Mouse (Mus musculus) midbrain, embryonic 13.5 days (tissue): Measurements from ENCODE around the gene C9orf72. TPM values are rescaled to one million over a fixed set of nuclear protein-coding genes. Genes with fewer than 3 reads are reported as not detected.

Source experiments
- ATAC-seq: fragments of 200-750 bp; cut with Nextera tagmentation; 2 replicates; pipeline ENCODE4 v1.8.0; 2017; ENCODE audit warnings: mild to moderate bottlenecking, moderate TSS enrichment, moderate library complexity
- H3K27ac ChIP-seq: fragments of 300-500 bp; sonication (generic); 2 replicates; pipeline ENCODE4 v1.5.1; 2015; ENCODE audit warnings: inconsistent platforms, mild to moderate bottlenecking, moderate library complexity
- H3K27me3 ChIP-seq: fragments of 300-500 bp; sonication (generic); 2 replicates; pipeline ENCODE4 v1.6.1; 2015; ENCODE audit warnings: mild to moderate bottlenecking, inconsistent platforms
- H3K36me3 ChIP-seq: fragments of 300-500 bp; sonication (generic); 2 replicates; pipeline ENCODE4 v1.6.1; 2015; ENCODE audit warnings: mild to moderate bottlenecking, inconsistent platforms
- H3K4me1 ChIP-seq: fragments of 300-500 bp; sonication (generic); replicated peaks from 2 replicates; pipeline ENCODE4 v1.6.1; 2015; ENCODE audit warnings: inconsistent platforms
- H3K4me2 ChIP-seq: fragments of 300-500 bp; sonication (generic); replicated peaks from 2 replicates; pipeline ENCODE4 v1.6.1; 2015; ENCODE audit warnings: moderate library complexity, mild to moderate bottlenecking, inconsistent platforms
- H3K4me3 ChIP-seq: fragments of 300-500 bp; sonication (generic); replicated peaks from 2 replicates; pipeline ENCODE4 v1.5.1; 2015; ENCODE audit warnings: mild to moderate bottlenecking, inconsistent platforms
- H3K9ac ChIP-seq: fragments of 300-500 bp; sonication (generic); replicated peaks from 2 replicates; pipeline ENCODE4 v1.6.1; 2015; ENCODE audit warnings: mild to moderate bottlenecking, inconsistent platforms
- H3K9me3 ChIP-seq: fragments of 300-500 bp; sonication (generic); 2 replicates; pipeline ENCODE4 v1.6.1; 2016; ENCODE audit warnings: mild to moderate bottlenecking, inconsistent platforms
- WGBS: fragments of 180-500 bp; shearing (Covaris S2); methylation state at CpG from one replicate; pipeline ENCODE4 v1.1.7; 2015; 5-methylcytosine and 5-hydroxymethylcytosine counted together
- polyA plus RNA-seq: library from polyadenylated mRNA; unstranded; fragments of >200 nt; fragmentation: Nextera tagmentation; extraction: Ambion mirVana; gene quantifications from 2 replicates; pipeline ENCODE4 v1.2.1, GENCODE M21; 2015

The C9orf72 gene
- polyA plus RNA-seq, 1 experiment from 2014 or later = 39.8 TPM

DNA sequence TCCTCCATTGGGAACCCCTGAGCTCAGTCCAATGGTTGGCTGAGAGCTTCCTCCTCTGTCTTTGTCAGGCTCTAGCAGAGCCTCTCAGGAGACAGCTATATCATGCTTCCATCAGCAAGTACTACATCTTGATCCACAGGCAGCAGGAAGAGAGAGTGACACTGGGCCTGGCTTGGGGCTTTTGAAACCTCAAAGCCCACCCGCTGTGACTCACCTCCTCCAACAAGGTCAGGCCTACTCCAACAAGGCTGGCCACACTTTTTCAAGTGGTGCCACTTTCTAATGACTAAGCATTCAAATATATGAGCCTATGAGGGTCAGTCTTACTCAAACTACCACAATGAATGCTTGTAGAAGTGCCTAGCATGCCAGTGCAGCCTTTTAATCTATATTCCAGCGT, 53.5 kb downstream of the C9orf72 start:
- Histone ChIP-seq H3K4me1 (no peaks in the 10 kb centered on the region), H3K4me2 (no peak overlapping the region), H3K9ac (no peak overlapping the region), H3K4me3 (no peak overlapping the region), H3K27ac (no peak overlapping the region), H3K36me3 (no peaks in the 10 kb centered on the region), H3K9me3 (no peaks in the 10 kb centered on the region), H3K27me3 (no peaks in the 10 kb centered on the region)
- ATAC-seq = no peak
- 91% methylated on average over 2 of the region's 2 CpGs for WGBS

DNA sequence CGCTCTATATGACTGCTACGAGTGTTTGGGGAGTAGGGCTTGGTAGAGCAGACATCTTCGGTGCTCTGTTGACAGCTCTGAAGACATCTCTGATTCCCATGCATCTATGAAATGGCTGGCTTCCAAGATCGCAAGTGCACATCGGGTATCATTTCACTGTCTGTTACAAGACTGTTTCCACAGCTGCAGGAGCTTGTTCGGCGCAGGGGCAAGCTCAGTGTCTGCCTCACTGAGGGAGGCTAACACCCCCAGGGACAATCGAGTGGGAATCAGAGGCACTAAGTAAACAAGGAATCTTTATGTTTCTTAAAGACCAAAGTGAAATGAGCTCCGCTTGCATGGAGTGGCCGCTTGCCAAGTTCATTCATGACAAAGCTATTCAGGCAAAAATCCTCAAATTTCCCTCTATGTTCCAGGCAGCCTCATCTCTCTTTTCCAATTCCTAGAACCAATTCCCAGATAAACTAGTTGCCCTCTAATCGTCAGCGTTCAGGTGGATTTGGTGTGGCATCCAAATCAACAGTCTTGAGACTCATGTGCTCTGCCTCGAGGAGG, 56.3 kb downstream of the C9orf72 start:
- Histone ChIP-seq H3K9me3 (no peaks in the 10 kb centered on the region), H3K9ac (no peak overlapping the region), H3K4me3 (no peak overlapping the region), H3K27ac (no peak overlapping the region), H3K27me3 (no peaks in the 10 kb centered on the region), H3K36me3 (no peaks in the 10 kb centered on the region), H3K4me2 (no peak overlapping the region), H3K4me1 (no peaks in the 10 kb centered on the region)
- ATAC-seq = no peak
- 79% methylated on average over 13 of the region's 13 CpGs for WGBS

DNA sequence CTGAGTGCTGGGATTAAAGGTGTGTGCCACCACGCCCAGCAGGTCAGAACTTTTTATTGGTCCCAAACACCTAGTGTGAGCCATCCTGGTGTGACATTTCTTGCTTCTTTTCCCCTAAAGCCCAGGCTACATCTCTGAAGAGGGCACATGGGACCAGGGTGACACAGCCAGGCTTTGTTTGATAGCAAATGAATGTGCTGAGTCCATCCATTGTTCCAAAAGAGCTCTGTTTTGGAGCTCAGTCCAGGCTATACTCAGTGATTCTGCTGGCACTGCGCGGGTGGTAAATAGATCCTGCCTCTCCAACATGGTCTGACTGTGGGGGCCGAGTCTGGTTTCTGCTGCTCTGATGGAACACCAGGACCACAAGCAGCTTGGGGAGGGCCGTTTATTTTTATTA, 58.1 kb downstream of the C9orf72 start:
- no peaks in the 10 kb centered on the region for H3K27me3 ChIP-seq
- no peaks in the 10 kb centered on the region for H3K36me3 ChIP-seq
- H3K9ac ChIP-seq = no peak overlapping the region
- no peak overlapping the region for H3K27ac ChIP-seq
- no peak for ATAC-seq
- H3K4me2 ChIP-seq = no peak overlapping the region
- 83% methylated on average over 5 of the region's 5 CpGs for WGBS
- no peaks in the 10 kb centered on the region for H3K9me3 ChIP-seq
- no peak overlapping the region for H3K4me3 ChIP-seq
- no peaks in the 10 kb centered on the region for H3K4me1 ChIP-seq

DNA sequence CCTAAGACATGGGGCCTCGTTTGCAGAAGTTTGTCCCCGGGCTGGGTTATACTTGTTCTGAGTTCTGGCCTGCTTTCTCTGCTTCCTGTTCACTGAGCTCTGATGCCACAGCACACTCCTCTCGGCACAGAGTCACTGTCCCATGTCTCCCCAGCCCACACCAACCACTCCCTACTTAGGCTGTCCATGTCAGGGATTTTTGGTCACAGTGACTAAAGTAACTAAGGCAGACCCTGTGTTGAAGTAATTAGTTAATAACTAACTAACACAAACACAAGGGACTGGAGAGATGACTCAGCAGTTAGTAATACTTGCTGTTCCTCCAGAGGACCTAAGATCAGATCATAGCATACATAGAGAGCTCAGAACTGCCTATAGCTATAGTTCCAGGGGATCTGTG, 60.0 kb downstream of the C9orf72 start:
- Histone ChIP-seq H3K9ac (no peak overlapping the region), H3K4me3 (no peak overlapping the region), H3K4me1 (no peaks in the 10 kb centered on the region), H3K27ac (no peak overlapping the region), H3K27me3 (no peaks in the 10 kb centered on the region), H3K9me3 (no peaks in the 10 kb centered on the region), H3K4me2 (no peak overlapping the region), H3K36me3 (no peaks in the 10 kb centered on the region)
- no peak for ATAC-seq
- WGBS = 88% methylated on average over 3 of the region's 3 CpGs

DNA sequence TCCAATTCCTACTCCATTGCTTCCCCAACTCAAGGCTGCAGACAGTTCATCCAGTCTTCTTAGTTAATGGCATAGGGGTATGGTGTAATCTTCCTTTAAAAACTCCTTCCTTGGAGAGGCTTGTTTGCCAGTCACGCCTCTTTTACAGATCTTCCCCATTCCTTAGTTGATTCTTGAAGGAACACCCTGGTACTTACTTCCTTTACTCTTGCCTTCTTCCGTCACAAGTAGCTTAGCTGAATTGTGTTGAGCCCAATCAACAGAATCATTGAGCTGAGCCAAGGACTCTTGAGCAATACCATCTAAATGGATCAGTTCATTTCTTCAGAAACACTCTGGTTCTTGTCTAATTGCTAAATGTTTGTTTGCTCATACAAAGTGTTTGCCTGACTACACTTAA, 60.7 kb downstream of the C9orf72 start:
- Histone ChIP-seq H3K36me3 (no peaks in the 10 kb centered on the region), H3K4me1 (no peaks in the 10 kb centered on the region), H3K27ac (no peak overlapping the region), H3K4me3 (no peak overlapping the region), H3K4me2 (no peak overlapping the region), H3K27me3 (no peaks in the 10 kb centered on the region), H3K9ac (no peak overlapping the region), H3K9me3 (no peaks in the 10 kb centered on the region)
- ATAC-seq = no peak
- WGBS = 88% methylated on average over 2 of the region's 2 CpGs

DNA sequence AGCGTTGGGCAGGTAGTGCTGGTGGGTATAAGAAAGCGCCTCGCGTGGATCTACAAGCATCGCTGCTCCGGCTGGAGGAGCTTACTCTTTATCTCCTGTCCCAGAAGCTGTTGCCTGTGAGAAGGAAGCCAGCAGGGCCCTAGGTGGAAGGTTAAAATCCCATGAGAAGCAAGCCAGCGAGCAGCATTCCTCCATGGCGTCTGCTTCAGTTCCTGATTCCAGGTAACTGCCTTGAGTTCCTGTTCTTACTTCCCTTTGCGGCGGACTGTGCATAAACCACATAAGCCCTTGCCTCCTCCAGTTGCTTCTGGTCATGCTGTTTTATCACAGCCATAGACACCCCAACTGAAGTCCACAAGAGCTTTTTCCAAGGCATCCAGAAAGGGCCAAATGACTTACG, 68.2 kb downstream of the C9orf72 start:
- H3K9ac ChIP-seq = no peak overlapping the region
- H3K27me3 ChIP-seq = no peaks in the 10 kb centered on the region
- H3K36me3 ChIP-seq = no peaks in the 10 kb centered on the region
- H3K27ac ChIP-seq = no peak overlapping the region
- H3K4me3 ChIP-seq = no peak overlapping the region
- WGBS = 70% methylated on average over 11 of the region's 11 CpGs
- no peaks in the 10 kb centered on the region for H3K9me3 ChIP-seq
- H3K4me1 ChIP-seq = peaks cover 16% of the 10 kb centered on the region
- no peak for ATAC-seq
- no peak overlapping the region for H3K4me2 ChIP-seq

DNA sequence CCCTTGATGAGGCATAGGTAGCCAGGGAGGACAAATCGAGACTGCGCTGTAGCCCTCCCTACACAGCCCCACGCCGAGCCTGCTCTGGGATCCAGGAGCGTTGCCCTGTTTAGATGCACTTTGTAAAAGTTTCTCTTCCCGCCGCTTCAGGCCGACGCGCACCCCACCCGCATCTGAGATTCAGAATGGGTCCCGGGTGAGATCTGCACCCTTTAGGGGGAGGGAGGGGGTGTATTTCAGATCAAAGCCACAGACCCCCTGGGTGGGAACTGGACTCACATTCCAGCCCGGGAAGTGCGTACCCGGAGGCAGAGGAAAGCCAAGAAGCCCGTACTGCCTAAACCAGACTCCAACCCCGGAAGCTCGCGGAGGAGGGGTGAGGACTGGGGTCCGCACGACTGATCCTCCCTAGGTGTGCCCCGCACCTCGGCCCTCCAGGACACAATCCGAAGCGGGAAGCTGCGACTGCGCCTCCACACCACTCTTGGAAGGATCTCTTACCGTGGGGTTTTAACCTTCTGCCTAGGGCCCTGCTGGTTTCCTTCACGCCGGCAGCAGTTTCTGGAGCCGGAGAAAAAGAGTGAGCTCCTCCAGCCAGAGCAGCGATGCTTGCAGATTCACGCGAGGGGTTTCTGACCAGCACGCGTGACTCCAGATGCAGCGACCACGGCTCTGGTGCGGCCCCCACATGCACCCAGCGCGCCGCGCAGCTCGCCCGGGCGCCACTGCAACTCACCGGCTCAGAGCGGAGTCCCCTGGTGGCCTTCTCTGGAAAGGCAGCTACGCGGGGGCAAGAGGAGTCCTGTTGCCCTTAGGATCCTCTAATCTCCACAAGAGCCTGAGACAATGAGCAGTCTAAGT, 69.0 kb downstream of the C9orf72 start, which contains the start of gene Mob3b:
Mob3b (minus strand) TSS at position 734 of the 861 bp plus-strand sequence.
- H3K27ac ChIP-seq = peak within 1 kb of the TSS; percentile 57; the same call in 1 of the 2 replicates
- H3K4me1 ChIP-seq = peaks cover 16% of the 10 kb centered on the region
- no peaks in the 10 kb centered on the region for H3K27me3 ChIP-seq
- peak; percentile 92 for ATAC-seq
- WGBS = under 1% methylated on average over 50 of the region's 50 CpGs
- H3K4me3 ChIP-seq = peak within 1 kb of the TSS; percentile 60
- peak within 1 kb of the TSS; percentile 79 for H3K9ac ChIP-seq
- no peaks in the 10 kb centered on the region for H3K9me3 ChIP-seq
- peak within 1 kb of the TSS; percentile 92 for H3K4me2 ChIP-seq
- H3K36me3 ChIP-seq = no peaks in the 10 kb centered on the region

DNA sequence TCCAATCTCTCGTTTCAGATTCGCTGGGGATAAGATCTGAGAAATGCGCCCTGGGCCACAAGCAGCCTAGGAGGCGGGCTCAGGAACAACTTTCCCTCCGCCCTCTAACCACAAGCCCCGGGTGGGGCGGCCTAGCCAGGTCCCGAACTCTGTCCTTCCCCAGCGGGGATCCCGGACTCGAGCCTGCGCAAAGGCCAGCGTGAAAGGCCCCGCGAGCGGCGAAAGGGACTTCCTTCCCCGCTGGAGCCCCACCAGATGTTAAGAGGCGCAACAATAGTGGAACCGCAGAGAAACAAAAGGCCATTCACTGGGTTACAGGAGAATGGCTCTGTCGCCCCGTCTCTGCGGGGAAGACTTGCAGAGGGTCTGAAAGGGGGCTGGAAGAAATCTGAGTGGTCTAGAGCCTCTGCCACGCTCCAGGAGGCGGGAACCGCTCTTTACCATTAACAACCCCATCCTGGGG, 69.8 kb downstream of the C9orf72 start:
- WGBS = under 1% methylated on average over 26 of the region's 26 CpGs
- ATAC-seq = peak; percentile 84
- peak overlapping the region; percentile 79 for H3K9ac ChIP-seq
- H3K4me2 ChIP-seq = peak overlapping the region; percentile 92
- H3K27ac ChIP-seq = peak overlapping the region; percentile 57; the same call in 1 of the 2 replicates
- peaks cover 16% of the 10 kb centered on the region for H3K4me1 ChIP-seq
- H3K9me3 ChIP-seq = no peaks in the 10 kb centered on the region
- H3K27me3 ChIP-seq = no peaks in the 10 kb centered on the region
- peak overlapping the region; percentile 60 for H3K4me3 ChIP-seq
- no peaks in the 10 kb centered on the region for H3K36me3 ChIP-seq

DNA sequence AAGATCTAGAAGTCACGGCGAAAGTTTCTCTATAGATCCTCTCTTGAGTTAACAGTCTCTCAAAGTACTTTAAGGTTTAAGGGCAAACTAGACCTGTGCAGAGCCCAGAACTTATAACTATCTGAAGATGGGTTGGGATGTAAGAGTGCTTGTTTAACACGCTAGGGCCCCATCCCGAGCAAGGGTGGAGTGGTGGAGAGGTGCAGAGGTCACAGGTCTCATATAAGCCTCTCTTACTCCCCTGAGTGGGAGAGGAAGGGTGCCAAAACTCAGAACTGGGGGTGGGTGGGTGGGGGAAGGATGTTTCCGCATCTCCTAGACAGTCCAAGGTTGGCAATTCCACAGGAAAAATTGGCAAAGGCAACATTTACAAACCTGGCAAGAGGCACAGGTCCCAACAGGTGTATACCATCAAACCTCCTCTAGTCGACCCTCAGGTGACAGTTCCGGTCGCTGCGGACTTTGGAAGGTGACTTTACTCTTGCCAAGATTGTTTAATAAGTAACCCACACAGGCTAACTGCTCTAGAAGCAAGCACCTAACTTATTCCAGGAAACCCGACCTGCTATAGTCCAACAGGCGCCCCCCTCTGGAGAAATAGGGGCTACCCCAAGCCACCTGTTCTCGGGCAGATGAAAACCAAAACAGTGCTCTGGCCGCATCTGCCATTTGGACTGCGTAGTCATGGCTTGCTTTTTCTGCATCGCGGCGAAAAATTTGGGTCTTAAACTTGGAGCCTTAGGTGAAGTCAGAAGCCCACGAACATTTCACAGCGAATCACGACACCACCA, 70.6 kb downstream of the C9orf72 start:
- Histone ChIP-seq H3K4me1 (peaks cover 16% of the 10 kb centered on the region), H3K27me3 (no peaks in the 10 kb centered on the region), H3K36me3 (no peaks in the 10 kb centered on the region), H3K9me3 (no peaks in the 10 kb centered on the region), H3K27ac (peak overlapping the region; percentile 57; the same call in 1 of the 2 replicates), H3K4me3 (peak overlapping the region; percentile 60), H3K9ac (no peak overlapping the region; the same call in 1 of the 2 replicates), H3K4me2 (peak overlapping the region; percentile 92)
- WGBS = 24% methylated on average over 20 of the region's 20 CpGs
- no peak for ATAC-seq

DNA sequence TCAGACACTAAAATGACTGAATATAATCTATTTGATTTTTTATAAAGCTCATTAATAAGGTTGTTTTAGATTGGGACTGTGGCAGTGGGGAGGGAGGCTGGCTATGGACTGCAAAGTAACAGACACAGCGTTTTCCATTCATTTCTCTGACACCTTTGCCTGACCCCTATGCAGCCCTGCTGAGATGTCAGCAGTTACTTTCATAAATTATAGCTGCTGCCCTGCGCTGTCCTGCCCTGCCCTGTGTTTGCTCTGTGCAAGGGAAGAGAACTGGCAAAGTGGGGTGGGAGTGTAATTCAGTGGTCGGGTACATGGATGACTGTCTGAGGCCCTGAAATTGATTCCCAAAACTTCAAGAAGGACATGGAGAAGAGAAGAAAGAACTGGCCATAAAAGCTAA, 71.9 kb downstream of the C9orf72 start:
- no peak for ATAC-seq
- H3K36me3 ChIP-seq = no peaks in the 10 kb centered on the region
- no peak overlapping the region for H3K27ac ChIP-seq
- WGBS = 37% methylated on average over 3 of the region's 3 CpGs
- no peak overlapping the region for H3K4me2 ChIP-seq
- H3K27me3 ChIP-seq = no peaks in the 10 kb centered on the region
- H3K9ac ChIP-seq = no peak overlapping the region
- H3K4me1 ChIP-seq = peaks cover 16% of the 10 kb centered on the region
- no peak overlapping the region for H3K4me3 ChIP-seq
- H3K9me3 ChIP-seq = no peaks in the 10 kb centered on the region

DNA sequence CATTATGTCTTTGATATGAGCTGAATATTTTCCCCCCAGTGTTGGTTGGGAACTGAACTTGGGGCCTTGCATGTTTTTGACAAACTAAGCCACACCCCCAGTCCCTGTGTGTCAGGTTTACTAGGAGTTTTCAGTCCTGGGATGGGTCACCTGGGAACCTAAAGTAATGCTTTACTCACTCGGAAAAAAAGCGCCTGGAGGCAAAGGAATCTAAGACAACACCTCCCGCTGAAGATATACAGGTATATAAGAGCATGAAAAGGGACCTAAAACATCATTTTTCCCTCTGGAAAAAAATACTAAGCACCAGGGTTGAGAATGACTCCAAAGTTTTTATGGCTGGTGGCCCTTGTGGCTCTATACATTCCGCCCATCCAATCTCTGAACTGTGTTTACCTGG, 74.2 kb downstream of the C9orf72 start, which contains the start of gene Ifnk:
Ifnk (plus strand) TSS at position 301 of the 400 bp plus-strand sequence.
- Histone ChIP-seq H3K4me3 (no peak within 1 kb of the TSS), H3K4me1 (peaks cover 15% of the 10 kb centered on the region), H3K9ac (no peak within 1 kb of the TSS), H3K27ac (no peak within 1 kb of the TSS), H3K27me3 (no peaks in the 10 kb centered on the region), H3K36me3 (no peaks in the 10 kb centered on the region), H3K4me2 (no peak within 1 kb of the TSS), H3K9me3 (no peaks in the 10 kb centered on the region)
- 88% methylated on average over 4 of the region's 4 CpGs for WGBS
- no peak for ATAC-seq

DNA sequence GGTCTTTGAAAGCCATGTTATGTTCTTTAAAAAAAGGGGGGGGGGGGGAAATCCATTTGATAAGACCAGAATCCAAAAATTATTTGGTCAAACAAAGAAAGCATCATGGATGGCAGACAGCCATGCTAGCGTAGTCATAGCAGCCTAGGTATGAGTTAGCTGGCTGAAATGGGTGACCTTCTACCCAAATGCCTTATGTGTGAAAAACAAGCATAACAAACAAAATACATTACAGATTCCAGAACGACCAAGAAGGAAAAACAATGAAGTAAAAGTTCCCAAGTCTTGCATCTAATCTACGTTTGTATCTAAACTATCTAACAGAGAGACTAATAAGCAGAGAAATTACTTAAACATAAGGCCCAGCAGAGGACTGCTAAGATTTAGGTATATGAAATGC, 75.3 kb downstream of the C9orf72 start:
- Histone ChIP-seq H3K36me3 (no peaks in the 10 kb centered on the region), H3K9me3 (no peaks in the 10 kb centered on the region), H3K27me3 (no peaks in the 10 kb centered on the region), H3K4me1 (peaks cover 4% of the 10 kb centered on the region), H3K27ac (no peak overlapping the region), H3K9ac (no peak overlapping the region), H3K4me3 (no peak overlapping the region), H3K4me2 (no peak overlapping the region)
- ATAC-seq = no peak
- WGBS = 87% methylated on average over 3 of the region's 3 CpGs
